Mouse (Mus musculus) left cerebral cortex, postnatal 36 days (tissue): ENCODE measurements around the gene Elk3. TPM values are rescaled to one million over a fixed set of nuclear protein-coding genes. Genes with fewer than 3 reads are reported as not detected.

Source experiments
- DNase-seq, 2 experiments: peaks; one replicate each; pipeline ENCODE4 v3.0.0; 2021 to 2022; ENCODE audit warnings: low spot score in 2 of 2, mixed read lengths in 1 of 2
- intact Hi-C: fragments of 180-260 bp; cut with DNase I; formaldehyde crosslinking; loops from one replicate; pipeline ENCODE4 v1.15.1; 2025
- total RNA-seq, 2 experiments: library from RNA; stranded (reverse); gene quantifications; 2 replicates each; pipeline ENCODE4 v1.2.3; 2021

Gene Elk3
- total RNA-seq, 2 experiments from 2014 or later = 9.4 to 11.4 TPM

DNA sequence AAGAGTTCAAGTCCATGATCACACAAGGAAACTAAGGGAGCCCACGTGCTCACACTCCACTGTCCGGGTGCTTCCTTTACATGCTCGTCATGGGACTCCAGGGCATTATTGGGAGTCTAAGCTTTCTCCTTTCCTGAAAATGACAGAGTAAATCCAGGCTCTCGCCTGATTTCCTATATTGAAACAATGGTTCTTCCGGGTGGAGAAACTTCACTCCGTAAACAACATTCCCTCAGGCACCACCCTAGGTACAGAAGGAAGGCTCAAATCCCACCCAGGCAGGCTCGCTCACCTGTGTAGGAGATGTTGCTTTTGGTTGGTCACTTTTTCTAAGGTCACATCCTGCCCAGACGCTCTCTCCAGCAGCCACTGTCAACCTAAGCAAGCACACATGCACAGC lies 9.1 kb downstream of the Elk3 start:
- intact Hi-C loops = loop anchor here (5.0 kb wide), 1 partner anchor 250 kb away; no protein-coding TSS in a partner anchor
- DNase-seq = no peak

DNA sequence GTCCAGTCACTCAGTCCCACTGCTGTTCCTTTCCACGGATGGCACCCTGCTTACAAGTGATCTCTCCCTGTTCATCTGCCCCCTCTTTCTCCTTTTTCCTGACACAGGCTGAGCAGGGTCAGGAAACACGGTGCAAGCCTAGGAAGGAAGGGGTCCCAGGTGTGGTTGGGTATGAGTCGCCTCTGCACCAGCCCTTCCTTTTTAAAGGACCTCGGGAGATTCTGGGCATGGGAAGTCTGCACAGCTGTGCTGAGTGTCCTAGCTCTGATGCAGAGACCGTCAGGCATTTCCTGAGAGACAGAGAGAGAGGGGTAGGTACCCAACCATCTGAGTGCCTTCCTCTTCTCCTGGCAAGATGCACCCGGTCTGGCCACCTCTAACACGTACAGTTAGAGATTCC lies 12.7 kb downstream of the Elk3 start:
- intact Hi-C loops = loop anchor here (10.0 kb wide), 1 partner anchor 277 kb away; no protein-coding TSS in a partner anchor

DNA sequence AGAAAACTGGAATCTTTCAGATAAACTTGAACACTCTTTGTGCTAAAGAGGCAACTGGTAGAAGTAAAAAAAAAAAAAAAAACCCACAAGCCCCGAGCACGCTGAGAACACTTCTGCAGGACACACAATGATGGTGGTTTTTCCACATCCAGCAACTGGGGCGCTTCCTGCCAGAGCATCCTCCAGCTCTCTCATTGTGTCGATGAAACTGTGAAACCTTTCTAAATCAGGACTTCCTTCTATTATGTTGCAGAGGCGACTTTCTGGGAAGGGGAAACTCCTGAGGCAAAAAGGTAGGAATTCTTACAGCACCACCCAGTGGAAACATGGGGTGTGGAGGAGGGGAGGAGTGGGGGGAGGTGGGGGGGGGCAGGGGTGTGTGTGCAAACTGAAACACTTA lies 13.2 kb downstream of the Elk3 start:
- intact Hi-C loops = loop anchor here (10.0 kb wide), 1 partner anchor 277 kb away; no protein-coding TSS in a partner anchor
- no peak for DNase-seq

More for the DNA sequence above, 12.7 kb downstream of the Elk3 start:
- DNase-seq = no peak

DNA sequence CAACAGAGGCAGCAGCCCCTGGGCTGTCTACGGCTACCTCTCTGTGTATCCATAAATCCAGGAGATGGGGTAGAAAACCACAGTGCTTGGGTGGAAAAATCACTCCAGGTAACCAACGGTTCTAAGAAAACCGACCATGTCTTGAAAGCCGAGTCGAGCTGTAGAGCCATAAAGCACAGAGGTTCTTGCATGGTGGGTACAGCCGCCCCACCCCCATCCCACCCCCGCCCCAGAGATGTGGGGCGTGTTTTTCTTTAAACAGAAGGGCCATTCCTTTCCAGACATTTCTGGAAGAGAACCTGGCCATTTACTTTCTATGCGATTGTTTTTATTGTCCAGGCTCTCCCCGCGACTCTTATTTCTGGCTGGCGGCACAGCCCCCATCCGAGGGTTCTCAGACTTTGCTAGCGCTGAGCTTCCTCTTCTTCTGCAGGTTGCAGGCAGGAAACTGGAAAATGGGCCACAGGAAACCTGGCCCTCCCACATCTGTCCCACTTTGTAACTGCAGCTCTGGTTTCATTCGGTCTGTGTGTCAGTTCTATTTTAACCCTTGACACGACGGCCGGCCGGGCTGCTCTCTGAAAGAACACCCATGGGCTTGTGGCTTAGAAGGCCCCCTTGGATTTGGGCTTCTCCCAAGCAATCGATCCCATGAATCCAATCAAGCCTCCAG lies 16.3 kb downstream of the Elk3 start:
- no peak for DNase-seq
- intact Hi-C loops = loop anchor here (5.0 to 10.0 kb wide), 3 partner anchors 132 to 280 kb away; partner anchors contain the start of gene Cdk17

DNA sequence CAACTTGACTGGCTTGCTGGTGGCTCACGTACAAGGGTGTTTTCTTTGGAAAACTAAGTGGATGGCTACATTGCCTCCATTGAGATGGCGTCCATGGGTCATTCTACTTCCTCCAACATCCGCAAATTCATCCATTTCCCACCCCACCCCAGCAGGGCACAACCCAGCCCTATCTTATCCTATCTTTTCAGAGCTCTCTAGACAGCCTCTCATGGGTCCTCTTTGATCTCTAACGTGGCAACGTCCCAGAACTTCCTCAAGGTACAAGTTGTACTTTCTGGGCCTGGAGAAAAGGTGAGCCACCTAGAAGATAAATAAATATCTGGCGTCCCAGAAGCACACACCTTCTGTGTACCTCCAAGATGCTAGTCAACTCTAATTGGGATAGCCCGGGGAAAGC lies 17.3 kb downstream of the Elk3 start:
- intact Hi-C loops = loop anchor here (2.0 to 10.0 kb wide), 4 partner anchors 131 to 281 kb away; partner anchors contain the start of gene Cdk17
- no peak for DNase-seq

DNA sequence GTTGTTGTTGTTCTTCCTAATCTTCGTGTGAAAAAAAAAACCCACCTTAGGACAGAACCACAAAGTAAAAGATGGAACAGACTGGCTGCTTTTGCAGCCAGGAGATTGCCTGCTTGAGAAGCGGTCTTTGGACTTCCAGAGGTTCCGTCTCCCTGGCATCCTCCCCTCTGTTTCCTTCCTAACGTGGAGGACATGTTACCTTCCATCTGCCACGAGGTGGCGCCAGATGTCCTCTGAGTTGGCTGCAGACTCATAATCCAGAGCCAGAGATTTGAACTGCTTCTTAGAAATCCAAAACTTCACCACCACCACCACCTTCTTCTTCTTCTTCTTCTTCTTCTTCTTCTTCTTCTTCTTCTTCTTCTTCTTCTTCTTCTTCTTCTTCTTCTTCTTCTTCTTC lies 19.1 kb downstream of the Elk3 start:
- intact Hi-C loops = loop anchor here (2.0 to 10.0 kb wide), 4 partner anchors 130 to 283 kb away; partner anchors contain the start of gene Cdk17
- peak; percentile 79 to 81 for DNase-seq

DNA sequence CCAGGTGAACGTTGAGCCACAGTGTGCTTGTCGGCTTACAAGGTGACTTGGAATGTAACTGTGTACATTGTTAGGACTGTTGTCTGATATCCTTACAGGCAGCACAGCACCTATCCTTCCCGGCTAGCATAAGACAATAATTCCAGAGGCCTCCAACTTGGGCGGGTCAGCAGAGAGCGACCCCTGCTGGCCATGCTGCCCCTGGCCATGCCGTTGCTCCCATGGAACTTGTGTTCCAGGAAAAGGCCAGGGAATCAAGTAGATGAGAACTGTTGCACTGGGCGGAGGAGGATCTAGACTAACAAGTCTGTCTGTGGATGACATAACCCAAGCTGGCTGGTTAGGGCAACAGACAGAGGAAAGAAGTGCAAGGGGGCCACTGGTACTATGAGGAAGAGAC lies 19.6 kb downstream of the Elk3 start:
- intact Hi-C loops = loop anchor here (5.0 to 10.0 kb wide), 3 partner anchors 129 to 283 kb away; partner anchors contain the start of gene Cdk17
- DNase-seq = peak in 1 of 2 experiments; percentile 27

DNA sequence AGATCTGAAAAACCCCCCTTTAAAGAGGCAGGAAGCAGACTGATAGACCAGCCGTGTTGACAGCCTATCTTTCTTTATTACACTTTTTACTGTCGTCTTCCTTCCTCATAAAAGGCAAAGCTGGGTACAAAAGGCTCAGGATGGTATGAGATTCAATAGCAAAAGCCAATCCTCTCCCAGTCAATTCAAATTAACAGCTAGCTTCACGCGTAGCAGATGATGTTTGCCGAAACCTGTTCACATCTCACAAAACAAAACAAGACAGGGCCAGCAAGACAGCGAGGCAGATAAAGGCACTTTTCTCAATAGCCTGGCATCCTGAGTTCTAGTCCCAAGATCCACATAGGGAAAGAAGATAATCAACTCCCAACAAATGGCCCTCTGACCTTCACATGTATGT lies 21.5 kb downstream of the Elk3 start:
- no peak for DNase-seq
- intact Hi-C loops = no loop called here

DNA sequence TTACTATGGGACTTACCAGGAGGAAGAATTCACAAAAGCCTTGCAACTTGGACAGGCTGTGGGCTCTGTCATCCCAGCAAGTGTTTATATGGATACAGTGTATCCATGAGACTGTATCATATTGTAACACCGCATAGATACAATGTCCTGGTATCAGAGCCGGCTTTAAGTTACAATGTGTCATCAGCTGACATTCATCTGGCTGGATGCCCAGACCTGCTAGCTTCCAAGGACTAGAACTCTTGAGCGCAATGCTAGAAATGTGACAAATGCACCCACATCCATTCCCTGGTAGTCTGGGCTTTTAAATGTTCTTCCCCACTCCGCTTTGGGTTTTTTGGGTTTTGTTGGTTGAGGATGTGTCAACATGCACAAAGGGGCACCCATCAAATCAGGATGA lies 22.6 kb downstream of the Elk3 start:
- no peak for DNase-seq
- intact Hi-C loops = no loop called here

DNA sequence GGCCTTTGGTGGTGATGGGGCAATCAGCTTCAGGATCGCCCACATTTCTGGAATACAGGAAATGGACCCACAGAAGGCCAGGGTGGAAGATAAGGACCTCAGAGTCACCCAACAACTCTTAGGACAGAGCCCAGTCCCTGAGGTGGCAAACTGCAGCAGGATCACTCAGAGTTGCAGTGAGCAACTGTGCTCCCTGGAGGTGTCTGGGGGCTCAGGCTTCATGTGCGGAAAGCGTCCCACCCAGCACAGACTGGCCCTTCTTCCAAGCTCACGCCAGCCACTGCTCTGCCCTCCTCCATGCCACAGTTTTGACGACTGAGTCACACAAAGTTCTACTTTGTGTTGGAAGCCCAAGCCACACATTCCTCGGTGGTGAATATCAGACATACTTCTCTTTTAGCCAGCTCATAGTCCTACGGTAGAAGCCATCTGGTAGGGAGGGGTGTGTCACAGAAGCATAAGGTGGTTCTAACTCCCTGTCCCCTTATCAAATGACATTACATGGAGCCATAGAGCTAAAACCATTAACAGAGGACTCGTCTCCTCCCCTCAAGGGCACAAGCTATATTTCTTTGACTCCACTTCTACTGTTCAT lies 23.3 kb downstream of the Elk3 start:
- no peak for DNase-seq
- intact Hi-C loops = no loop called here

DNA sequence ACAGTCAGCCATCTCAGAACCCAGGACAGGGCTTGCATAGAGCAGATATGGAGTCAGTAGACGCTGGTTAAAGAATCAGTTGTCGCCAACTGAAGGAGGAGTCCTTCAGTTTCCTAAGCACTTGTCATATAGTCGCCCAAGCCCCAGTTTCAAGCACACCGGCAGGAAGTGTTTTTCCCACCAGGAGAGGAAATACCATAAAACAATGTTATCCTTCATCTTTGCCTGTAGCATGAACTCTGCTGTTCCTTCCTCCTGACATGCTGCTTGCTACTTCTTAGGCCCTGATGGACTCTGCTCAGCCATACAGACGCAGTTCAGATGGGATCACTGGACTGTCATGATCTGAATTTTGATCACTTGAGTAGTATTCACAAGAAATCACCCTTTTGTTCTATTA lies 25.4 kb downstream of the Elk3 start:
- intact Hi-C loops = no loop called here
- no peak for DNase-seq

DNA sequence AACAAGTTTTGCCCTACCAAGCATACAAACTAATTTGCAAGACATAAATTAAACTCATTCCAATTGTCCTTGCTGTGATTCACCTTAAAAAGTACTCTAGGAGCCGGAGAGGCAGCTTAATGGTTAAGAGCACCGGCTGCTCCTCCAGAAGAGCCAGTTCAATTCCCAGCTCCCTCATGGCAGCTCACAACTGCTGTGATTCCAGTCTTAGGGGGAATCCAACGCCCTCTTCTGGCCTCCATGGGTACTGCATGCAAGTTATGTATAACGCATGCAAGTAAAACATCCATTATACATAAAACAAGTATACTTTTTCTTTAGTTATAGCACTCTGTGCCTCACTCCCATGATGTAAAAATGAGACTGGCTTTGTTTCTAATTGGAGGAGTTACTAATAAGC lies 27.7 kb downstream of the Elk3 start:
- no peak for DNase-seq
- intact Hi-C loops = no loop called here

DNA sequence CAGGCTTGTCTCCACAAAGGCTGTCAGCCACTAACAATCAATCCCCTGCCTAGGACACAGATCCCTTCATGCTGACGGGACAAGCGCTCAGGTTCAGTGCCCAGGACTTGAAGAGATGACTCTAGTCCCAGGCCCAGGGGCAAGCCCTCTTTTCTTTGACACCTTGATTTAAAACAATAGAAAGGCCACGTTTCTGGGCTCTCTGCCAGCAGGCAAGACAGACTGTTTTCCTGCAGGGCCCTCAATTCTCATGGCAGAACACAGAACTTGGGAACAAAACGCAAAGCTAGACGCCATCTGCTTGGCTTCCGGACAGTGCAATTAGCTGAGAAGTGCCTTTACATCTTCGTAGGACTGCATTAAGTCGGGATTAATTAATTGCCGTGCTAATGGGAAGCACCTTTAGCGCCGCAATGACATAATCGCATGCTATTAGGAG lies 28.4 kb downstream of the Elk3 start:
- intact Hi-C loops = no loop called here
- DNase-seq = no peak

DNA sequence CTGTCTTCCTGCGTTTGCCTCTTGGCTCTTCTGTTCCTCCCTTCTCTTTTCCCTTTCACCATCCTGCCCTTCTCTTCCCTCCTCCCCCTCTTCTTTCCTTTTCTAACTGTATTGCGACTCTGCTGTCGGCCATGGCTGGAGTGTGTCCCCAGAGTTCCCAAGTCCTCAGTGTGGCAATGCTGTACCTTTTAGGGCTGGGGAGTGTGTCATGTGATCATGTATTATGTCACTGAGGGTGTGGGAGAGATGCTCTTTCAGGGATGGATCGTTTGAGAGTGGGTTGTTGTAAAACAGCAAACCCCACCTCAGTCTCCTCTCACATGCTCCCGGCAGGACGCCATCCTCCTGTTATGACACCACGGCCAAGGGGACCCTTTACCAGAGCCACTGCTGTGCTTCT lies 29.8 kb downstream of the Elk3 start:
- intact Hi-C loops = no loop called here
- peak; percentile 45 to 57 for DNase-seq

DNA sequence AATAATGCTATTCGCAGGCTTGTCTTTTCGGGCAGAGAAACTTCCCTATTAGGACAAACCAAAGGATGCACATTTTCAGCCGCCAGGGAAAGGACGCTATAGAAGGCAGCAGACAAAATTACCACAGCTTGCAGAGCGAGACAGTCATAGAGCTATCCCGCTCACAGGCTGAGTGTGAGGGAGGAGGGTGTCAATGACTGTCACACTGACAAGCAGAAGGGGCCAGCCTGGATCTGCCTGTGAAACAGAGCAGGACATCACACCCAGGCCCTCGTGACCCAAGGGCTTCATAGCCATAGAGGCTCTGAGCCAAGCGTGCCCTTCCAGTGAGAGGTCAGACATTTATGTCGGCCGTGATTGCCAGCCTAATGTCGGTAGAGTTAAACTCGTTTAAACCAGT lies 30.3 kb downstream of the Elk3 start:
- intact Hi-C loops = no loop called here
- peak; percentile 69 to 73 for DNase-seq

DNA sequence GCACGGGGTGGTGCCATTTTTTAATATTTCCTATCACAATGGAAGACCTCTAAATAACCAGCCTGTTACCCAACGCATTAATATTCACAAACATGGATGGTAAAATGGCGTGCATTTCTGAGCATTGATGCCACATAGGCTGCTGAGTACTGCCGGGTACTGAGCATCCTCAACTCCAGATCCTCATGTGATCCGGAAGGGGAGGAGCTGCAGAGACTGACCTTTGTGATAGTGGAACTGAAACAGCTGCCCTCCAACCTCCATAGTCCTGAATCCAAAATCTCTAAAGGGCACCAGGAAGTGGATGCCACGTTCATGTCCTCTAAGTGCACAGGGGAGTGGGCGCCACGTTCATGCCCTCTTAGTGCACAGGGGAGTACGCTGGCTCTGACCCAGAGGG lies 31.9 kb downstream of the Elk3 start:
- no peak for DNase-seq

DNA sequence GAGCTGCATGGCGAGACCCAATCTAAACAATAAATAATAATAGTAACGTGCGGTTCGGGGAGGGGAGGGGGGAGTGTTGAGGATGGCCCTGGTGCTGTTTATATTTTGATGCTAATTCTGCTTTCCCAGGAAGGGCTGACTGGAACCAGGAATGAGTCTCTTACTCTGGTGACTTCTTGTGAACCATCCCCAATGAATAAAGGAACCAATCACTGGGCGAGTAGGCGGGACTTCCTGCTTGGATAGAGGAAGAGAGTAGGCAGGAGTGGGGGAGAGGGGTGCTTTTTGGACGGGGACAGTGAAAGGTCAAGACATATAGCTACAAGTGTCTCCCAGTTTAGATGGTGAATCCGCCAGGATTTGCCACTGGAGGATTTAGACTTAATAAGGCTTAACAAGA lies 32.6 kb downstream of the Elk3 start:
- no peak for DNase-seq
- intact Hi-C loops = loop anchor here (10.0 kb wide), 1 partner anchor 204 kb away; no protein-coding TSS in a partner anchor

More for the DNA sequence above, 31.9 kb downstream of the Elk3 start:
- intact Hi-C loops = loop anchor here (10.0 kb wide), 1 partner anchor 204 kb away; no protein-coding TSS in a partner anchor

DNA sequence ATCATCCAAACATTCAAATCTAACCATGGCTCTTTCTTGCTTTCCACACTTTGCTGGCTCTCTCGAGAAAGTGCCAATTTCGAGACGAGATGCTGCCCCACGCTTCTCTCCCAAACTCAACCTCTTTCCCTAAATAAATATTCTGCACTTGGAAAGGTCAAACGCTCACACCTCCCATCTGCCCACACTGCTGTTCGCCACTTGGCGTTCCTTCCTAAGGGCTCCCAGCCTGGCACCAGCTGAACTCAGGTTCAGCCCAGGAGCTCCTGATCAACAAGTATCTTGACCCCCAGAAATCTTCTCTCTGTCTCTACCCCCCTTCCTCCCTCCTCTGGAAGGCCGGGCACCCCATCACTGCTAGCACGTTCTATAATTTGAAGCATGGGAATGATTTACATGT lies 34.1 kb downstream of the Elk3 start:
- intact Hi-C loops = loop anchor here (2.0 to 10.0 kb wide), 2 partner anchors 116 to 202 kb away; partner anchors contain the start of gene Cdk17
- no peak for DNase-seq

DNA sequence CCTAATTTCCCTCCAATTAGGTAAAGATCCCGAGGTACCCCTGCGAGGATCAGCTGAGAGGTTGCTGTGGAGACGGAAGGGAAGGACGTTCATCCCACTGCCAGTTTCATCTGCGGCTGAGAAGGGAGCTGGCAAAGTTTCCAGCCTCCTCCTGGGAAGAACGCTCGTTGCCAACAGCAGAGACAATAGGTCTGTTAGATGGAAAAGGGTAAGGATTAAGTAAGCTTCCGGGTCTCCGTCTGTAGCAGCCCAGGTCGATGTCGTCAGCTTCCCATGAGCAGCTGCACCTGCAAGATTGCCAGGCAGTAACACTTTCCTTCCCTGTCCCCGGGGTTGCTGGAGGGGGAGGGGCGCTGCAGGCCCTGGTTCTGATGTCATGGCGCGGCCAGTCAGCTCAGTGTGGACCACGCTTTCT lies 34.6 kb downstream of the Elk3 start:
- DNase-seq = peak; percentile 72 to 78
- intact Hi-C loops = loop anchor here (2.0 to 10.0 kb wide), 2 partner anchors 116 to 202 kb away; partner anchors contain the start of gene Cdk17
